ENCODE assay signal across 21 mouse cellular contexts in genomic region chr11:68007645-68008044, GRCm38 (mm10). TPM values are rescaled to one million over a fixed set of nuclear protein-coding genes. Genes with fewer than 3 reads are reported as not detected.
DNase-seq lines count a peak whose midpoint lies in the region; ATAC-seq and TF ChIP-seq lines count a peak whose summit lies in the region.
"Had no signal": no experiment of that assay in that cellular context is flagged by ENCODE, and none has a peak within 500 bp of the region (broad histone marks: within the 10 kb centered on the region; RNA-seq: fewer than 3 reads in every experiment).

No protein-coding gene starts in this region.

- H3K27ac ChIP-seq in kidney, postnatal 0 days = no peak overlapping the region
- H3K27ac ChIP-seq: heart, embryonic 13.5 days had no signal

- no peaks in the 10 kb centered on the region for H3K36me3 ChIP-seq in kidney, postnatal 0 days (ENCODE audit: insufficient read depth, low read length)
- H3K36me3 ChIP-seq: heart, embryonic 13.5 days had no signal

- peak; percentile 26; the same call in 1 of the 2 replicates for TF ChIP-seq CTCF in kidney, postnatal 0 days (IDR thresholded peaks at IDR 0.05; ENCODE audit: low read depth)

- intact Hi-C loops in heart, postnatal 10 days (cut with DNase I) = no loop called here

- no peak for ATAC-seq in kidney, postnatal 0 days (replicated peaks; ENCODE audit: low FRiP score, low read depth)
- ATAC-seq in cerebellum, adult (ENCODE audit: insufficient number of reproducible peaks, low FRiP score, low TSS enrichment) = no peak
- ATAC-seq: activated CD4-positive, CD25-positive, alpha-beta regulatory T cell, adult 4 months; intestine, embryonic 16.5 days; liver, postnatal 0 days had no signal

- peak; percentile 59 for DNase-seq in adrenal gland, adult 2 months
- no peak for DNase-seq in adrenal gland, postnatal 4 days (ENCODE audit: low spot score in 2 of 2)
- peak; percentile 57 for DNase-seq in kidney, postnatal 0 days (ENCODE audit: low spot score)
- no peak for DNase-seq in kidney, adult 18-20 months
- peak; percentile 70 for DNase-seq in adrenal gland, postnatal 14 days
- peak; percentile 72 for DNase-seq in mesoderm, embryonic 11.5 days (ENCODE audit: low read depth, low spot score)
- no peak for DNase-seq in heart, postnatal 10 days
- DNase-seq: cerebellum, adult 9-11 months; gastrocnemius, postnatal 36 days; liver, postnatal 0 days; lung, postnatal 4 days; right cerebral cortex, adult 18-20 months had no signal

- no peak overlapping the region for H3K4me3 ChIP-seq in kidney, postnatal 0 days (replicated peaks; ENCODE audit: low read depth, low read length)
- H3K4me3 ChIP-seq: heart, embryonic 13.5 days had no signal

- no peaks in the 10 kb centered on the region for H3K9me3 ChIP-seq in kidney, postnatal 0 days (replicated peaks; ENCODE audit: low read length)
- H3K9me3 ChIP-seq: heart, embryonic 13.5 days had no signal

- H3K27me3 ChIP-seq in kidney, postnatal 0 days (ENCODE audit: insufficient read depth, low read length) = no peaks in the 10 kb centered on the region
- H3K27me3 ChIP-seq: heart, embryonic 13.5 days had no signal

- WGBS in kidney, postnatal 0 days = 36% methylated on average over 6 of the region's 6 CpGs

- no peak overlapping the region for H3K9ac ChIP-seq in kidney, postnatal 0 days (ENCODE audit: low read depth, low read length)
- H3K9ac ChIP-seq: heart, embryonic 13.5 days; liver, postnatal 0 days had no signal

- no peaks in the 10 kb centered on the region for H3K4me1 ChIP-seq in kidney, postnatal 0 days (replicated peaks; ENCODE audit: insufficient read depth, low read length)

- no peak overlapping the region for H3K4me2 ChIP-seq in kidney, postnatal 0 days (ENCODE audit: low read length)
- H3K4me2 ChIP-seq: heart, embryonic 13.5 days had no signal

RNA-seq across cellular contexts. Expression of gene Stx8, which starts 41.7 kb away (rescaled TPM):
- 10 to 100 TPM; 28.5 to 36.1 TPM for total RNA-seq in adrenal gland, adult 2 months (2021)
- 1.1 and 2.2 TPM in 2 replicates for polyA plus RNA-seq in adrenal gland, adult 2 months (2012; rRNA removed)
- 10 to 100 TPM; 32.1 to 33.7 TPM for total RNA-seq in adrenal gland, postnatal 4 days (2021)
- 79.6 and 84.5 TPM in 2 replicates for polyA plus RNA-seq in kidney, postnatal 0 days (2015; fragmentation: Nextera tagmentation; extraction: Ambion mirVana)
- 28.5 and 35.5 TPM in 2 replicates for total RNA-seq in adrenal gland, postnatal 14 days (2021)
- 10 to 100 TPM; 30.1 to 31.8 TPM for total RNA-seq in heart, postnatal 10 days (2021)

RNA-seq across cellular contexts. Expression of gene Cfap52, which starts 42.2 kb away (rescaled TPM):
- total RNA-seq in adrenal gland, adult 2 months (2021) = not detected
- not detected in 2 replicates for polyA plus RNA-seq in adrenal gland, adult 2 months (2012; rRNA removed)
- total RNA-seq in adrenal gland, postnatal 4 days (2021) = under 1 TPM; 0.54 to 0.59 TPM
- polyA plus RNA-seq in kidney, postnatal 0 days (2015; fragmentation: Nextera tagmentation; extraction: Ambion mirVana) = 2.9 and 3.9 TPM in 2 replicates
- total RNA-seq in adrenal gland, postnatal 14 days (2021) = not detected in 2 replicates
- total RNA-seq in heart, postnatal 10 days (2021) = not detected
- total RNA-seq: hematopoietic stem cell, adult 5-6 weeks; monocyte, adult 5-6 weeks; neutrophil, adult 5-6 weeks had no signal
- polyA plus RNA-seq: activated CD4-positive, CD25-positive, alpha-beta regulatory T cell, adult 4 months; embryonic facial prominence, embryonic 11.5 days; liver, postnatal 0 days; spleen, adult 2 months had no signal

Comparison
In these comparisons a context has a peak if more than half of its experiments do, and no peak if none do; other contexts are left out.
1. DNase-seq: peak in adrenal gland, adult 2 months (single experiment), kidney, postnatal 0 days (single experiment), adrenal gland, postnatal 14 days (single experiment) and mesoderm, embryonic 11.5 days (single experiment); none in adrenal gland, postnatal 4 days (0 of 2), kidney, adult 18-20 months (single experiment) and heart, postnatal 10 days (0 of 2).